Mouse (Mus musculus) midbrain, embryonic 14.5 days (tissue): ENCODE measurements around the gene Astn2. TPM values are rescaled to one million over a fixed set of nuclear protein-coding genes. Genes with fewer than 3 reads are reported as not detected.

Source experiments
- ATAC-seq: fragments of 200-750 bp; cut with Nextera tagmentation; 2 replicates; pipeline ENCODE4 v1.8.0; 2017; ENCODE audit warnings: moderate number of reproducible peaks, moderate library complexity; ENCODE audit not compliant: low FRiP score, low TSS enrichment
- DNase-seq: peaks from one replicate; pipeline ENCODE4 v3.0.0-alpha.2; 2015
- H3K27ac ChIP-seq: fragments of 300-500 bp; sonication (generic); replicated peaks from 2 replicates; pipeline ENCODE4 v1.5.1; 2014; ENCODE audit warnings: mild to moderate bottlenecking, low read depth, low read length, moderate library complexity
- H3K27me3 ChIP-seq: fragments of 300-500 bp; sonication (generic); 2 replicates; pipeline ENCODE4 v1.6.1; 2014; ENCODE audit warnings: low read length, control low read depth, mixed read lengths; ENCODE audit not compliant: control insufficient read depth, insufficient read depth
- H3K36me3 ChIP-seq: fragments of 300-500 bp; sonication (generic); 2 replicates; pipeline ENCODE4 v1.6.1; 2014; ENCODE audit warnings: low read length, control low read depth; ENCODE audit not compliant: control insufficient read depth, insufficient read depth
- H3K4me1 ChIP-seq: fragments of 300-500 bp; sonication (generic); 2 replicates; pipeline ENCODE4 v1.6.1; 2014; ENCODE audit warnings: mild to moderate bottlenecking, antibody characterized with exemption, low read length, control low read depth; ENCODE audit not compliant: control insufficient read depth, insufficient read depth
- H3K4me2 ChIP-seq: fragments of 300-500 bp; sonication (generic); 2 replicates; pipeline ENCODE4 v1.6.1; 2014; ENCODE audit warnings: mild to moderate bottlenecking, low read length, moderate library complexity
- H3K4me3 ChIP-seq: fragments of 300-500 bp; sonication (generic); replicated peaks from 2 replicates; pipeline ENCODE4 v1.5.1; 2014; ENCODE audit warnings: low read depth, low read length
- H3K9ac ChIP-seq: fragments of 300-500 bp; sonication (generic); replicated peaks from 2 replicates; pipeline ENCODE4 v1.6.1; 2014; ENCODE audit warnings: mild to moderate bottlenecking, low read length, moderate library complexity
- H3K9me3 ChIP-seq: fragments of 300-500 bp; sonication (generic); 2 replicates; pipeline ENCODE4 v1.6.1; 2016; ENCODE audit warnings: low read length, control low read depth, mixed read lengths; ENCODE audit not compliant: control insufficient read depth
- WGBS: fragments of 180-500 bp; shearing (Covaris S2); extraction: QIAGEN DNeasy Blood & Tissue Kit; methylation state at CpG from one replicate; pipeline ENCODE4 v1.1.7; 2014; 5-methylcytosine and 5-hydroxymethylcytosine counted together
- polyA plus RNA-seq: library from polyadenylated mRNA; unstranded; fragments of >200 nt; fragmentation: Nextera tagmentation; extraction: Ambion mirVana; gene quantifications from 2 replicates; pipeline ENCODE4 v1.2.1, GENCODE M21; 2014

The Astn2 gene
- polyA plus RNA-seq, 1 experiment from 2014 or later, result 4.4 TPM

GRCm38 (mm10) chr4:65969318-65969717 lies 435.1 kb downstream of the Astn2 start:
- Histone ChIP-seq H3K4me2 (no peak overlapping the region), H3K4me3 (no peak overlapping the region), H3K27me3 (no peaks in the 10 kb centered on the region), H3K4me1 (no peaks in the 10 kb centered on the region), H3K9ac (no peak overlapping the region), H3K36me3 (no peaks in the 10 kb centered on the region), H3K9me3 (no peaks in the 10 kb centered on the region), H3K27ac (no peak overlapping the region)
- DNase-seq (peak; percentile 20), ATAC-seq (no peak)
- 72% methylated on average over 2 of the region's 2 CpGs for WGBS

DNA sequence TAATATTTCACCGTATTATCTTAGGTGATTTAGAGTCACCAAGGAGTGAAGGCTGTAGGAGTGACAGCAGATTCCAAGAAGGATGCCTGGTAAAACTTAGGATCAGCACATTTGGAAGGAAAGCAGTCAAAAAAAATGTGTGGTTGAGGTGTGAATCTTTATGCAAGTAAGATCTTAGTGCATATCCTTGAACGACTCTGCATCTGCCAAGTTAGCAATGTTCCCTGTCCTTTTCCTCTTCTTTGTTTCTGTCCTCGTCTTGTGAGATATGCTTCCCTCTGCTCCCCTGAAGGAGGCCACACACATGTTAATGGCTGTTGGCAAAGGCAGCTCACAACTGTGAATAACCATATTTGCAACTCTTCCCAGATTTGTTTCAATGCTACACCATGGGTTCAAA lies 439.8 kb downstream of the Astn2 start:
- no peak for ATAC-seq
- H3K4me1 ChIP-seq, result no peaks in the 10 kb centered on the region
- no peak overlapping the region for H3K9ac ChIP-seq
- H3K27ac ChIP-seq, result no peak overlapping the region
- H3K27me3 ChIP-seq, result no peaks in the 10 kb centered on the region
- H3K9me3 ChIP-seq, result no peaks in the 10 kb centered on the region
- no peaks in the 10 kb centered on the region for H3K36me3 ChIP-seq
- no peak overlapping the region for H3K4me2 ChIP-seq
- no peak for DNase-seq
- no peak overlapping the region for H3K4me3 ChIP-seq
- WGBS, result 75% methylated on average over 3 of the region's 3 CpGs

GRCm38 (mm10) chr4:65959188-65959759 lies 445.1 kb downstream of the Astn2 start:
- Histone ChIP-seq H3K4me1 (no peaks in the 10 kb centered on the region), H3K27me3 (no peaks in the 10 kb centered on the region), H3K4me3 (no peak overlapping the region), H3K9ac (no peak overlapping the region), H3K27ac (0 out of 2 replicates have a peak overlapping the region, but pooled peaks have one; percentile 32), H3K4me2 (no peak overlapping the region), H3K36me3 (no peaks in the 10 kb centered on the region), H3K9me3 (no peaks in the 10 kb centered on the region)
- DNase-seq, result peak; percentile 25
- 69% methylated on average over 5 of the region's 5 CpGs for WGBS
- no peak for ATAC-seq

DNA sequence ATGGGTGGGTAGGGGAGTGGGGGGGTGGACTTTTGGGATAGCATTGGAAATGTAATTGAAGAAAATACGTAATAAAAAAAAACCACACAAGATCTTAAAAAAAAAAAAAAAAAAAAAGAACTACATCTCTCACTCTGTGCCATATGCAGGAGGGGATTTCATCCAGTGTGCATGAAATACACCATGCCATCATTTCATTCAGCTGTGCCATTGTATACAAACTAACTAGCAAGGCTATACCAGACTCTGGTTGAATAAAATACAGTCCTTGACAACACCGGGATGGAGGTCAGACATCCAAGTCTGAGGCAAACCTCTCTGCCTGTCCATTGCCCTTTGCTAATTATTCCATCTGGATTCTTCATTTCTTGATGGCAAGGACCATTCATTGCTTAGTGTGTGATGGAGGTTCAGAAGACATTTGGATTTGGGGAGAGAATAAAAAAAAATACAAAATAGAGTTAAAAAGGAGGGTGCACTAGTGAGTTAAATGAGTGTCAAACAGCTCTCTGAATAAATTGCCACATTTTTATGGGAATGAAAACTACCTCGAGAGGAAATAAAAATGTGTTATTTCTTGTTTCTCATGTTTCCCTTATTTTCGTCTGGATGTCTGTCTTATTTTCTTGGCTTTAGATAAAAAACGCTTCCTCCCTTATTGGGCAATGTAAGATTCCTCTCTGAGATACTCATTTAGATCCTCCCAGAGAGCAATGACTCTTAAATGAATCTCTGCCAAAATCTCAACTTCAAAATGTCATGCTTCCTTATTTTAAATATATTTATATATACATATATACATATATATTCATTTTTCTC lies 445.8 kb downstream of the Astn2 start:
- no peak for DNase-seq
- H3K4me1 ChIP-seq, result no peaks in the 10 kb centered on the region
- H3K36me3 ChIP-seq, result no peaks in the 10 kb centered on the region
- WGBS, result 82% methylated on average over 5 of the region's 5 CpGs
- ATAC-seq, result no peak
- no peak overlapping the region for H3K4me3 ChIP-seq
- H3K27ac ChIP-seq, result no peak overlapping the region
- H3K27me3 ChIP-seq, result no peaks in the 10 kb centered on the region
- no peak overlapping the region for H3K4me2 ChIP-seq
- H3K9me3 ChIP-seq, result no peaks in the 10 kb centered on the region
- no peak overlapping the region for H3K9ac ChIP-seq

GRCm38 (mm10) chr4:65951918-65952317 lies 452.5 kb downstream of the Astn2 start:
- no peak overlapping the region for H3K4me2 ChIP-seq
- no peaks in the 10 kb centered on the region for H3K27me3 ChIP-seq
- H3K4me3 ChIP-seq, result no peak overlapping the region
- DNase-seq (no peak), ATAC-seq (no peak)
- H3K27ac ChIP-seq, result no peak overlapping the region
- WGBS, result 86% methylated on average over 1 of the region's 1 CpGs
- H3K9me3 ChIP-seq, result no peaks in the 10 kb centered on the region
- no peaks in the 10 kb centered on the region for H3K4me1 ChIP-seq
- H3K36me3 ChIP-seq, result no peaks in the 10 kb centered on the region
- no peak overlapping the region for H3K9ac ChIP-seq

DNA sequence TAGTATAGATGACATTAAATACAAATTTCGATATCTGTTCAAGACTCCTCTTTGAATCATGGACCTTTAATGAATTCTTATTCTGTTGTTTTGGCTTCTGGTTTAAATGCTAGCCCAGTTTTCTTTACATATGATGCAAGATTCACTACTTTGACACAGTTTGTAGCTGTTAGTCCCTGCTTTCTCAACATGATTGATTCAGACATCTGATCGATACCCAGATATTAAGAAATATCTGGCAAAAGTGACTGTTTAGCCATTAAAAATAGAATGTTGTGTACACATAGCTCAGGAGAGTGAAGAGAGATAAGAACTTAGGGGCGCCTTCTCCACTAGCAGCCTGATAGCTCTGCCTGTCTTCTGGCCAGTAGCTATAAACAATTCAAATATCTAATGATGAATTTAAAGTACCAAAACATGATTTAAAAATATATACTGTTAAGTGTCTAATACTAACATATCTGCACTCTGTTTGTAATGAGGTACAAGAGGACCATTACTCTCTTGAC lies 457.2 kb downstream of the Astn2 start:
- WGBS, result 95% methylated on average over 3 of the region's 3 CpGs
- no peak for ATAC-seq
- Histone ChIP-seq H3K4me2 (no peak overlapping the region), H3K4me1 (no peaks in the 10 kb centered on the region), H3K27ac (no peak overlapping the region), H3K9ac (no peak overlapping the region), H3K9me3 (no peaks in the 10 kb centered on the region), H3K4me3 (no peak overlapping the region), H3K36me3 (no peaks in the 10 kb centered on the region), H3K27me3 (no peaks in the 10 kb centered on the region)
- no peak for DNase-seq

- no peak overlapping the region for H3K27ac ChIP-seq
- no peak for ATAC-seq
- no peak for DNase-seq
- no peaks in the 10 kb centered on the region for H3K27me3 ChIP-seq
- no peak overlapping the region for H3K9ac ChIP-seq
- H3K9me3 ChIP-seq, result no peaks in the 10 kb centered on the region
- H3K36me3 ChIP-seq, result no peaks in the 10 kb centered on the region
- H3K4me2 ChIP-seq, result no peak overlapping the region
- WGBS, result 91% methylated on average over 2 of the region's 2 CpGs
- H3K4me1 ChIP-seq, result no peaks in the 10 kb centered on the region
- no peak overlapping the region for H3K4me3 ChIP-seq
Measured at GRCm38 (mm10) chr4:65946021-65946420, 458.4 kb downstream of the Astn2 start.

GRCm38 (mm10) chr4:65930901-65931300 lies 473.5 kb downstream of the Astn2 start:
- no peak overlapping the region for H3K4me3 ChIP-seq
- H3K9me3 ChIP-seq, result no peaks in the 10 kb centered on the region
- ATAC-seq (no peak), DNase-seq (no peak)
- H3K36me3 ChIP-seq, result no peaks in the 10 kb centered on the region
- no peaks in the 10 kb centered on the region for H3K27me3 ChIP-seq
- H3K9ac ChIP-seq, result no peak overlapping the region
- no peaks in the 10 kb centered on the region for H3K4me1 ChIP-seq
- H3K4me2 ChIP-seq, result no peak overlapping the region
- WGBS, result 88% methylated on average over 2 of the region's 2 CpGs
- no peak overlapping the region for H3K27ac ChIP-seq

DNA sequence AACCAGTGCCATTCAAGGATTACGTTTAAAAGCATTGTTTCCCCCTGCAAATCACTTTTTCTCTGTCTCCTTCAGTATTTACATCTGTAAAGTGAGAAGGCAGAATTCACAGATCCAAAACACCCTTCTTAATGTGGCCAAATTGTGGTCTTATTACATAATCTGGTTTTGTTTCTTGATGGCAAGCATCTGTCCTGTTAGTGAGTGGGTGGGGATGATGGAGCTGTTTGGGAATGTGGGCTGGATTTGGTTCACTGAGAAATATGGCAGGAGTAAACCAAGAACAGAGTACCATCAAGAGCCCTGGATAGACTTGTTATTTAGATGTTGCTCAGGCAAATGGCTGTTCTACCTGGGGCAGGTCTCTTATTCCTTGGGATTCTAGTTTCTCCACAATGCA lies 484.1 kb downstream of the Astn2 start:
- H3K36me3 ChIP-seq, result no peaks in the 10 kb centered on the region
- H3K9me3 ChIP-seq, result no peaks in the 10 kb centered on the region
- 64% methylated on average over 1 of the region's 1 CpGs for WGBS
- no peak overlapping the region for H3K9ac ChIP-seq
- H3K27ac ChIP-seq, result no peak overlapping the region
- DNase-seq, result no peak
- H3K4me2 ChIP-seq, result no peak overlapping the region
- no peak overlapping the region for H3K4me3 ChIP-seq
- ATAC-seq, result no peak
- H3K27me3 ChIP-seq, result no peaks in the 10 kb centered on the region
- peaks cover 7% of the 10 kb centered on the region; the same call in 1 of the 2 replicates for H3K4me1 ChIP-seq
